21 mouse cellular contexts compared by ENCODE assay signal in genomic region chr9:56244336-56244735, GRCm38 (mm10).
DNase-seq lines count a peak whose midpoint lies in the region; ATAC-seq and TF ChIP-seq lines count a peak whose summit lies in the region.
"Had no signal": no experiment of that assay in that cellular context is flagged by ENCODE, and none has a peak within 500 bp of the region (broad histone marks: within the 10 kb centered on the region; RNA-seq: fewer than 3 reads in every experiment).

No protein-coding gene starts in this region.

- TF ChIP-seq POLR2A in small intestine, adult 2 months (IDR thresholded peaks at IDR 0.05; ENCODE audit: low read depth, low read length): no peak

- peak; percentile 73 for ATAC-seq in intestine, embryonic 15.5 days
- ATAC-seq in liver, postnatal 0 days: no peak
- ATAC-seq: activated CD4-positive, CD25-positive, alpha-beta regulatory T cell, adult 4 months; forebrain, embryonic 13.5 days; forebrain, postnatal 0 days; hindbrain, embryonic 16.5 days; Patski had no signal

- 44% methylated on average over 8 of the region's 8 CpGs for WGBS in intestine, embryonic 15.5 days
- WGBS in small intestine, adult 2 months: 27% methylated on average over 8 of the region's 8 CpGs
- 85% methylated on average over 8 of the region's 8 CpGs for WGBS in liver, postnatal 0 days (ENCODE audit: insufficient replicate concordance)

- DNase-seq in liver, postnatal 0 days: no peak
- DNase-seq in ovary, postnatal 36 days (ENCODE audit: low spot score): no peak
- no peak for DNase-seq in urinary bladder, postnatal 4 days (ENCODE audit: low spot score in 2 of 2)
- DNase-seq: adrenal gland, postnatal 14 days; B cell, adult 2 months; cerebellum, adult 18-20 months; cerebellum, adult 9-11 months; cerebellum, postnatal 36 days; forebrain, postnatal 0 days; gastrocnemius, postnatal 14 days; heart, postnatal 4 days had no signal

- H3K36me3 ChIP-seq in C2C12 (ENCODE audit: control insufficient read depth, insufficient read depth): peaks cover 36% of the 10 kb centered on the region
- H3K36me3 ChIP-seq in intestine, embryonic 15.5 days: no peaks in the 10 kb centered on the region
- peaks cover 13% of the 10 kb centered on the region for H3K36me3 ChIP-seq in small intestine, adult 2 months (ENCODE audit: control insufficient read depth, insufficient read depth, low read length)
- H3K36me3 ChIP-seq in liver, postnatal 0 days (replicated peaks; ENCODE audit: insufficient read depth, low read length): peaks cover 6% of the 10 kb centered on the region; the same call in 1 of the 2 replicates
- H3K36me3 ChIP-seq: hindbrain, embryonic 12.5 days had no signal

- no peak for TF ChIP-seq CTCF in C2C12 (IDR thresholded peaks at IDR 0.05; ENCODE audit: control insufficient read depth, insufficient read depth, insufficient read length)
- TF ChIP-seq CTCF in small intestine, adult 2 months (IDR thresholded peaks at IDR 0.05; ENCODE audit: extremely low read depth, insufficient read length, insufficient replicate concordance, low read depth, low read length): no peak
- TF ChIP-seq CTCF in liver, postnatal 0 days (IDR thresholded peaks at IDR 0.05; ENCODE audit: low read depth): no peak

- H3K27ac ChIP-seq in intestine, embryonic 15.5 days: peak overlapping the region; percentile 66
- H3K27ac ChIP-seq in small intestine, adult 2 months (ENCODE audit: insufficient read depth, low read depth, low read length): peak overlapping the region; percentile 86
- H3K27ac ChIP-seq in liver, postnatal 0 days (ENCODE audit: low read depth): no peak overlapping the region
- H3K27ac ChIP-seq: embryonic facial prominence, embryonic 13.5 days; forebrain, embryonic 13.5 days; heart, embryonic 13.5 days; hindbrain, embryonic 12.5 days had no signal

- no peak overlapping the region for H3K9ac ChIP-seq in intestine, embryonic 15.5 days
- H3K9ac ChIP-seq in liver, postnatal 0 days (replicated peaks): no peak overlapping the region
- H3K9ac ChIP-seq: embryonic facial prominence, embryonic 13.5 days; forebrain, embryonic 13.5 days; forebrain, postnatal 0 days; heart, embryonic 13.5 days; hindbrain, embryonic 12.5 days had no signal

- H3K79me2 ChIP-seq in C2C12 (ENCODE audit: control insufficient read depth, insufficient read depth): no peaks in the 10 kb centered on the region

- 0 out of 2 replicates have a peak, but pooled peaks cover 6% of the 10 kb centered on the region for H3K4me1 ChIP-seq in intestine, embryonic 15.5 days (replicated peaks)
- peaks cover 11% of the 10 kb centered on the region; the same call in 1 of the 2 replicates for H3K4me1 ChIP-seq in small intestine, adult 2 months (ENCODE audit: control insufficient read depth, insufficient read depth, insufficient read length, low read length)
- peaks cover 5% of the 10 kb centered on the region; the same call in 1 of the 2 replicates for H3K4me1 ChIP-seq in liver, postnatal 0 days (ENCODE audit: insufficient read depth)
- H3K4me1 ChIP-seq: forebrain, embryonic 13.5 days had no signal

- H3K27me3 ChIP-seq in C2C12 (ENCODE audit: control insufficient read depth, insufficient read depth, insufficient read length): no peaks in the 10 kb centered on the region
- H3K27me3 ChIP-seq in intestine, embryonic 15.5 days (replicated peaks): no peaks in the 10 kb centered on the region
- H3K27me3 ChIP-seq in small intestine, adult 2 months (ENCODE audit: control insufficient read depth, insufficient read depth, low read length): no peaks in the 10 kb centered on the region
- no peaks in the 10 kb centered on the region for H3K27me3 ChIP-seq in liver, postnatal 0 days (ENCODE audit: insufficient read depth, low read length)
- H3K27me3 ChIP-seq: embryonic facial prominence, embryonic 13.5 days; forebrain, embryonic 13.5 days; heart, embryonic 13.5 days; hindbrain, embryonic 12.5 days; Patski had no signal

- no peak overlapping the region for H3K4me3 ChIP-seq in C2C12 (ENCODE audit: insufficient read depth, poor library complexity, severe bottlenecking)
- H3K4me3 ChIP-seq in intestine, embryonic 15.5 days (replicated peaks): no peak overlapping the region
- H3K4me3 ChIP-seq in small intestine, adult 2 months (ENCODE audit: low read depth, low read length): no peak overlapping the region
- no peak overlapping the region for H3K4me3 ChIP-seq in liver, postnatal 0 days (ENCODE audit: low read depth, low read length)
- H3K4me3 ChIP-seq: embryonic facial prominence, embryonic 13.5 days; forebrain, embryonic 13.5 days; heart, embryonic 13.5 days; hindbrain, embryonic 12.5 days had no signal

- no peak overlapping the region for H3ac ChIP-seq in C2C12 (ENCODE audit: control insufficient read depth, insufficient read length, low read depth)

- TF ChIP-seq EP300 in liver, postnatal 0 days (IDR thresholded peaks at IDR 0.05; ENCODE audit: low read depth): no peak

- peaks cover 4% of the 10 kb centered on the region for H3K79me3 ChIP-seq in C2C12 (ENCODE audit: low read depth)

- no peaks in the 10 kb centered on the region for H3K9me3 ChIP-seq in intestine, embryonic 15.5 days
- no peaks in the 10 kb centered on the region for H3K9me3 ChIP-seq in liver, postnatal 0 days (ENCODE audit: low read length)
- H3K9me3 ChIP-seq: embryonic facial prominence, embryonic 13.5 days; forebrain, embryonic 13.5 days; heart, embryonic 13.5 days; hindbrain, embryonic 12.5 days had no signal

- H3K4me2 ChIP-seq in intestine, embryonic 15.5 days (replicated peaks): peak overlapping the region; percentile 24; the same call in 1 of the 2 replicates
- no peak overlapping the region for H3K4me2 ChIP-seq in liver, postnatal 0 days (ENCODE audit: low read depth, low read length)
- H3K4me2 ChIP-seq: embryonic facial prominence, embryonic 13.5 days; forebrain, embryonic 13.5 days; heart, embryonic 13.5 days; hindbrain, embryonic 12.5 days had no signal

TF ChIP-seq in C2C12, 6 proteins besides CTCF, POLR2A, EP300 and RAD21:
- no peak for TF ChIP-seq MYOG (IDR thresholded peaks at IDR 0.05; ENCODE audit: control insufficient read depth, extremely low read depth, insufficient read length)
- TF ChIP-seq FOSL1 (IDR thresholded peaks at IDR 0.05; ENCODE audit: insufficient read depth, low read length, poor library complexity, severe bottlenecking): peak; percentile 51
